Mouse (Mus musculus) thymus, adult 2 months (tissue): ENCODE measurements at regions not wholly inside any gene's neighbourhood (a gene's known extent, or its start where the extent isn't known, plus 50 kb on each side); places are given as distances from the start of the nearest gene placed in this dataset.

Source experiments
- CTCF ChIP-seq: fragments of 200-500 bp; IDR thresholded peaks from 2 replicates; pipeline ENCODE4 v1.5.1; 2012; ENCODE audit warnings: mild to moderate bottlenecking, control low read depth, low read length, moderate library complexity, borderline replicate concordance; ENCODE audit not compliant: control insufficient read depth, poor library complexity, insufficient read depth; ENCODE audit errors: extremely low read depth
- POLR2A ChIP-seq: fragments of 200-500 bp; IDR thresholded peaks from 2 replicates; pipeline ENCODE4 v1.6.1; 2012; ENCODE audit warnings: mild to moderate bottlenecking, low read length, control low read depth, moderate library complexity; ENCODE audit not compliant: control insufficient read depth, poor library complexity, insufficient read depth; ENCODE audit errors: extremely low read depth

- TF ChIP-seq POLR2A (no peak), CTCF (no peak)
Measured at GRCm38 (mm10) chr11:117048911-117049310, 66.1 kb upstream of the Sec14l1 start.
